Mouse (Mus musculus) induced T-regulatory cell, adult 2 months (primary cell): ENCODE data around the gene Lurap1l.

Source experiments
- DNase-seq: peaks from one replicate; pipeline ENCODE4 v3.0.0-alpha.2; 2012; ENCODE audit warnings: low read depth

Lurap1l gene

GRCm38 (mm10) chr4:80917812-80918211 is 7.4 kb downstream of the Lurap1l start:
- no peak for DNase-seq

- no peak for DNase-seq
Measured at GRCm38 (mm10) chr4:80918526-80919129, 8.2 kb downstream of the Lurap1l start.

GRCm38 (mm10) chr4:80919217-80919867 is 8.9 kb downstream of the Lurap1l start:
- DNase-seq, result no peak

GRCm38 (mm10) chr4:80921646-80922489 is 11.4 kb downstream of the Lurap1l start:
- DNase-seq, result no peak

GRCm38 (mm10) chr4:80922654-80923053 is 12.2 kb downstream of the Lurap1l start:
- DNase-seq, result no peak

- no peak for DNase-seq
Measured at GRCm38 (mm10) chr4:80924815-80925214, 14.4 kb downstream of the Lurap1l start.

GRCm38 (mm10) chr4:80925752-80926519 is 15.5 kb downstream of the Lurap1l start:
- DNase-seq, result no peak

GRCm38 (mm10) chr4:80934749-80935148 is 24.3 kb downstream of the Lurap1l start:
- no peak for DNase-seq

- DNase-seq, result no peak
Measured at GRCm38 (mm10) chr4:80939115-80939514, 28.7 kb downstream of the Lurap1l start.

GRCm38 (mm10) chr4:80940946-80941345 is 30.5 kb downstream of the Lurap1l start:
- DNase-seq, result no peak

GRCm38 (mm10) chr4:80941978-80942377 is 31.5 kb downstream of the Lurap1l start:
- DNase-seq, result no peak

- DNase-seq, result no peak
Measured at GRCm38 (mm10) chr4:80944605-80945004, 34.2 kb downstream of the Lurap1l start.

- DNase-seq, result no peak
Measured at GRCm38 (mm10) chr4:80949110-80949509, 38.7 kb downstream of the Lurap1l start.

- no peak for DNase-seq
Measured at GRCm38 (mm10) chr4:80949720-80950119, 39.3 kb downstream of the Lurap1l start.

GRCm38 (mm10) chr4:80950280-80950781 is 39.9 kb downstream of the Lurap1l start:
- DNase-seq, result no peak

- no peak for DNase-seq
Measured at GRCm38 (mm10) chr4:80952653-80953052, 42.2 kb downstream of the Lurap1l start.

GRCm38 (mm10) chr4:80955942-80956341 is 45.5 kb downstream of the Lurap1l start:
- no peak for DNase-seq

GRCm38 (mm10) chr4:80967526-80967925 is 57.1 kb downstream of the Lurap1l start:
- DNase-seq, result no peak

GRCm38 (mm10) chr4:80971846-80972245 is 61.4 kb downstream of the Lurap1l start:
- DNase-seq, result no peak

GRCm38 (mm10) chr4:80973896-80974295 is 63.5 kb downstream of the Lurap1l start:
- DNase-seq, result no peak

GRCm38 (mm10) chr4:80990819-80991218 is 80.4 kb downstream of the Lurap1l start:
- DNase-seq, result no peak

- no peak for DNase-seq
Measured at GRCm38 (mm10) chr4:81003528-81003927, 93.1 kb downstream of the Lurap1l start.
